Mouse (Mus musculus): ENCODE measurements at regions not wholly inside any gene's neighbourhood (a gene's known extent, or its start where the extent isn't known, plus 50 kb on each side); places are given as distances from the start of the nearest gene placed in this dataset.

DNA sequence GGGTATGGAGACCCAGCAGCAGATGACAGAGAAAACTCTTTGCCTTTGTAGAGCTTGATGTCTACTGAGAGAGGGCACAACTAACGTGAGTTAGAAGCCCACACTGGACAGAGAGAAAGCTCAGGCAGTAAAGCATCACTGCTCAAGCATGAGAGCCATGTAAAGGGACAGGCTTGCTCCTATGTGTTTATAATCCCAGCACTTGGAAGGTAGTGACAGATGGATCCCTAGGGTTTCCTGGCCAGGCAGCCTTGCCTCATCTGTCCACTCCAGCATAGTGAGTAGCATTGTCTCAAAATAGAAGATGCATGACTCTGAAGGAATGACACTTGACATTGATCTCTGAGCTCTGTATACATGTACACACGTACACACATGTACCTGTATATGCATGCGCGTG lies 55.9 kb upstream of the Cnksr3 start:
- no peak for DNase-seq (ENCODE audit: low spot score)

- DNase-seq (ENCODE audit: low spot score), result no peak
Observed at GRCm38 (mm10) chr10:7267106-7267505, 55.1 kb upstream of the Cnksr3 start.

- peak; percentile 3 for DNase-seq (ENCODE audit: low spot score)
Observed at GRCm38 (mm10) chr10:7265412-7265811, 53.4 kb upstream of the Cnksr3 start.

DNA sequence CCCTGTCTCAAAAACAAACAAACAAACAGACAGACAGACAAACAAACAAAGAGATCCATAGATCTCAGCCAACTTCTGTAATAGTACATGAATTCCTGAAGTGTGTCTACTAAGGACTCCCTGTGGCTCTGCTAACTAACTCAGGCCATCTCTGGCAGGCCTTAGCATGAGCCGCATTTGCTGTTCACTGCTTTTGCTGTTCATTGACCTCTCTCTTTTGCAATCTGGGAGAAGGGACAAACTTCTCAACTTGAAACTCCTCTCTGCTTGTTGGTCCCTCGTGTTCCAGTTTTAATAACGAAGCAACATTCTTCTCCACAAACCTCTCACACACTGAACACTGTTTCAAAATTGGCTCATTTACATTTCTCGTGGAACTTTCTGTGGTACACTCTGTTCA lies 52.7 kb upstream of the Cnksr3 start:
- DNase-seq (ENCODE audit: low spot score), result peak; percentile 2
